Comparison of ENCODE assay signal across 13 mouse cellular contexts in the genomic region with DNA sequence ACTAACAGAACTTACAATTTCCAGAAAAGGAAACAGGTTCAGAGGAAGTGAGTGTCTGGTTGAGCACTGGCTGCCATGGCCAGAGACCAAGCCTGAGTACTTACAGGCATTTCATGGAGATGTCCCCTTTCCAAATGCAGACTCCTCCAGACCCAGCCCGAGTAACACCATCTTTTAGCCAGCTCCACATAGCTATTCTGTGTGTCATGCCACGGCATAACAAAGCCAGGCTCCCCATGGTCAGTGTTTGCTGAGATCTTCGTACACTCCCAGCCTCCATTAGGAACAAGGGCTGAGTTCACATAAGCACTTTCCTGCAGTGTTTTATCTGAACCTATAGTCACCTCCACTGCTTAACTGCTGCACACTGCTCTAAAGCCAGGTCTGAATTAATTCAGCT. TPM values are rescaled to one million over a fixed set of nuclear protein-coding genes. Genes with fewer than 3 reads are reported as not detected.
"Had no signal": no experiment of that assay in that cellular context is flagged by ENCODE, and none has a peak within 500 bp of the region (broad histone marks: within the 10 kb centered on the region; RNA-seq: fewer than 3 reads in every experiment).

No protein-coding gene starts in this region.

- H3K9me3 ChIP-seq: limb, embryonic 15.5 days; liver, embryonic 15.5 days; midbrain, embryonic 15.5 days; neural tube, embryonic 12.5 days had no signal

- H3K27ac ChIP-seq: limb, embryonic 15.5 days; midbrain, embryonic 15.5 days; neural tube, embryonic 12.5 days had no signal

- H3K27me3 ChIP-seq: limb, embryonic 15.5 days; liver, embryonic 15.5 days; midbrain, embryonic 15.5 days; neural tube, embryonic 12.5 days had no signal

- H3K4me2 ChIP-seq: limb, embryonic 15.5 days; lung, embryonic 14.5 days; midbrain, embryonic 11.5 days; midbrain, embryonic 15.5 days; neural tube, embryonic 12.5 days had no signal

- H3K4me3 ChIP-seq: limb, embryonic 15.5 days; midbrain, embryonic 15.5 days; neural tube, embryonic 12.5 days had no signal

- H3K9ac ChIP-seq: limb, embryonic 15.5 days; liver, embryonic 15.5 days; lung, embryonic 14.5 days; neural tube, embryonic 12.5 days had no signal

- DNase-seq: kidney, postnatal 10 days; kidney, postnatal 4 days; lung, embryonic 14.5 days; lung, postnatal 10 days; lung, postnatal 4 days; thymus, adult 2 months; thymus, postnatal 25 days had no signal

- ATAC-seq: midbrain, embryonic 15.5 days had no signal

RNA-seq across cellular contexts. Expression of a gene that starts 51.2 kb away (rescaled TPM):
- total RNA-seq: neutrophil, adult 5-6 weeks had no signal
